Mouse (Mus musculus) adrenal gland, postnatal 25 days (tissue): ENCODE results near the gene Atp6v0a2. TPM values are rescaled to one million over a fixed set of nuclear protein-coding genes. Genes with fewer than 3 reads are reported as not detected.

Experiments used
- DNase-seq: peaks from one replicate; pipeline ENCODE4 v3.0.0; 2021; ENCODE audit warnings: mixed read lengths
- total RNA-seq: library from RNA; stranded (reverse); gene quantifications from 2 replicates; pipeline ENCODE4 v1.2.3, GENCODE M21; 2021

The Atp6v0a2 gene
- total RNA-seq, 1 experiment from 2014 or later = 83.7 TPM

DNA sequence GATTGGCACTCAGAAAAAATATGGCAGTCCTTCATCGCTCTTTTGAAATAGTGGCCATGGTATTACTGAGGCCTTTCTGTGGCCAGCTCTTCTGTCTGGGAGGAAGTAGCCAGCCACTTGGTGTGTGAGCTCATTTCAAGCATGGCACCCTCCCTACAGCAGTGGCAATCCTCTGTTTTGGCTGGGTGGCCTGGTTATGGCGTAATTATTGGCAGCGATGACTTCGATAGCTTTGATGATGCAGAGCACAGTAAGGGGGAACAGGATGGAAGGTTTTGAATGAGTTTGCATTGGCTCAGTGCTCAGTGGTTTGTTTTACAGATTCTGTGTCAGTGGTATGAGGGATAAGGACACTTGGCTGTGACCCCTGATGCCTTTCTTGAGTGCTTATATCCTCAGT, 8.3 kb downstream of the Atp6v0a2 start:
- no peak for DNase-seq

DNA sequence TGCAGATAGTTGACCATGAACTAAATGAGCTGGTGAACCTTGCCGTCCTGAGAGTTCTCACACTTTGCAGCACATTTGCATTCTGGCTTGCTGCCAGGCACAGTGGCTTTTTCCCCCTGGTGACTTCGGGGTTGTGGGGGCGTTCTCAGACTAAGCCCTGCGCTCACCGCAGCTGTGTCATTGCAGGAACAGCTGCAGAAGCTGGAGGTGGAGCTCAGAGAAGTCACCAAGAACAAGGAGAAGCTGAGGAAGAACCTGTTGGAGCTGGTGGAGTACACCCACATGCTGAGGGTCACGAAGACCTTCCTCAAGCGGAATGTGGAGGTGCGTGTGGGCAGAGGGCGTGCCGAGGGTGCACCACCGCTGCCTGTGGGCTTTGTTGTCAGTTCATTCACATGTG, 8.9 kb downstream of the Atp6v0a2 start:
- DNase-seq = no peak

DNA sequence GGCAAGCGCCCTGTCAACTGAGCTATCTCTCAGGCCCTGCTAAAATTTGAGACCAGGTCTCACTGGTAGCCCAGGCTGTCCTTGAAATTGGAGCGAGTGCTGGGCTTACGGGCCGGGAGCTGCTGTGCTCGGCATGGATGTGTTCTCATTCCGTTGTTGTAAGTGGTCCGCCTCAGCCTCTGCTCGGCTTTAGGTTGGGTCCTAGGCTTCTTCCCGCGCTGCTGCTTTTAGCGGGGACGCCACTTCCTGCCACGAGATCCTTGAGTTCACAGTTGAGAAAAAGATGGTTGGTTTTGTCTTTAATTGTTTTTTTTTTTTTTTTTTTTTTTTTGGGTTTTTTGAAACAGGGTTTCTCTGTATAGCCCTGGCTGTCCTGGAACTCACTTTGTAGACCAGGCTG, 9.5 kb downstream of the Atp6v0a2 start:
- DNase-seq = no peak

DNA sequence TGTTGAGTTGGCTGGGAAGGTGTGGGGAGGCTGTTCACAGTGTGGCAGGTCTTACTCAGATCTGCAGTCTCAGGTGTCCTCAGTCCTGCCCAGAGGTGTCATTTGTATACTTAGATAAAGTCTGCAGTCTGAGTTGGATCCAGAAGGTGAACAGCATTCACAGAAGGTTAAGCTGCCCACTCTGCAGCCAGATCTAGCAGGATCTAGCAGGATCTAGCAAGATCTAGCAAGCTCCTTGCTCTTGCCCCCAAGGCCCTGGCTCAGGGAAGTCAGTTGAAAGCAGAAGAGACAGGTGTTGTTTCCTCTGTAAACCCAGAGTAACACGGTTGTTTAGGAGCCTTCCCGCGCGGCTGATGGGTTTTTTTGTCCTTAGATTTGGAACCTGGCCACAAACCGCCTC, 85.4 kb downstream of the Atp6v0a2 start:
- no peak for DNase-seq

DNA sequence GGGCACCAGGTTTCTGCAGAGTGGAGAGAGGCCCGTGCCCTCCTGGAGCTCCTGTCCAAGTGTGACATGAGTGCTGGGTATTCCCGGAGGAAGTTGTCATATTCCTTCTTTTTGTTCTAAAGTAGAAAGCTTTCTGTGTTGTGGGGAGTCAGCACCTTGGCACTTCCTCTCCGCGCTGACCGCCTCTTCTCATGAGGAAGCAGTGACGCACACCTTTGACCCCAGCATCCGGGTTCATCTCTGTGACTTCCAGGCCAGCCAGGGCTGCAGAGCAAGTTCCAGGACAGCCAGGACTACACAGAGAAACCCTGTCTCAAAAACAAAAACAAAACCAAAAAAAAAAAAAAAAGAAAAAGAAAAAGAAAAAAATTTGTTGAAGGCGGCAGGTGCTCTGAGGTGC, 86.8 kb downstream of the Atp6v0a2 start:
- peak; percentile 51 for DNase-seq

- no peak for DNase-seq
These were observed 89.6 kb downstream of the Atp6v0a2 start for GRCm38 (mm10) chr5:124717969-124718368.

DNA sequence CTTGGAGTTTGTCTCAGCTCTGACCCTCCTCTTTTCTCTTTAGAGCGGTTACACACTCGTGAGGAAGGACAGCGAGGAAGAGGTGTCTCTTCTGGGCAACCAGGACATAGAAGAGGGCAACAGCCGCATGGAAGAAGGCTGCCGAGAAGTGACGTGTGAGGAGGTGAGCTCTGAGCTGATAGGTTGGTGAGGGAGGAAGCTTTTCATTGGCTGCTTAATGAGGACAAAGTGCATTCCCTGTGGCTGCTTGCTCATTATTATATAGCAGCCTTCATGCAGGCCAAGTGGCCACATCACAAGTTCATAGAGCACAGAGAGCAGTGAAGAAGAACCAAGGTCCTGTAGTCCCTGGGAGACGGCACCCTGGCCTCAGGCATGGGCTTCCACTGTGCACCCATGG, 90.0 kb downstream of the Atp6v0a2 start:
- DNase-seq = no peak

DNA sequence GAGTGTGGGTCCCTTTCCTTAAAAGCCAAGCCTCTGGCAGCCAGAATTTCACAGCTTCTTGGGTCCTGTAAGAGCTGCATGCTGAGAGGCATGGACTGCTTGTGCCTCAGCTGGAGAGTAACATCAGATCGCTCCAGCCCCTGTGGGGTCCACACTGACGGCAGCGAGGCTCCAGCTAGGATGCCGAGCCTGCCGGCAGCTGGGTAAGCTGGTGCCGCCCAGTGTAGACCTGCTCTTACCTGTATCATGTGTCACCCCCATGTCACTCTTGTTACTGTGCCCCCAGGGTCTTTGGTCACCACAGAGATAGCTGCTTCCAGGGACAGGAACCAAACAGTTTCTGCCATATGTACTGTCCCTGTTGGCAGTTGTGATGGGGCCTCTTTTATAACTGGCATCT, 94.7 kb downstream of the Atp6v0a2 start:
- DNase-seq = no peak

DNA sequence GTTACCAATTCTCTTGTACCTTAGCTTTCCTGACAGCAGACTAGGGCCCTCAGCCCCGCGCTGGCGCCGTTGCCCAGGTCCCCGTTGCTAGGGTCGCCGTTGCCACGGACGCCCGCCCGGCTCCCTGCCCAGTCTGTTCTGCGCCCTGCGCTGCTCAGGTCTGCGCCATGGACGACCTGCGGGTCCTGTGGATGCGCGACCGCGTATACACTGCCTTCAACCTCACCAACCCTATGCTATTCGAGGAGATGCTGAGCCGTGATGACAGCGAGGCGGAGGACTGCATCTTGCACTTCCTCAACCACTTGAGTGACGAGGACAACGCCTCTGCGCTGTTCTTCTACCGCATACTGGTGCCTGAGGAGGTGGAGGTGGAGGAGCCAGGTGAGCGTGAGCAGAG, 96.6 kb downstream of the Atp6v0a2 start, which contains the start of gene Dnah10:
Gene Dnah10, plus strand, starts transcription at position 89 of the 400 bp plus-strand sequence.
- DNase-seq = no peak

GRCm38 (mm10) chr5:124729662-124730206, 101.4 kb downstream of the Atp6v0a2 start:
- DNase-seq = no peak

DNA sequence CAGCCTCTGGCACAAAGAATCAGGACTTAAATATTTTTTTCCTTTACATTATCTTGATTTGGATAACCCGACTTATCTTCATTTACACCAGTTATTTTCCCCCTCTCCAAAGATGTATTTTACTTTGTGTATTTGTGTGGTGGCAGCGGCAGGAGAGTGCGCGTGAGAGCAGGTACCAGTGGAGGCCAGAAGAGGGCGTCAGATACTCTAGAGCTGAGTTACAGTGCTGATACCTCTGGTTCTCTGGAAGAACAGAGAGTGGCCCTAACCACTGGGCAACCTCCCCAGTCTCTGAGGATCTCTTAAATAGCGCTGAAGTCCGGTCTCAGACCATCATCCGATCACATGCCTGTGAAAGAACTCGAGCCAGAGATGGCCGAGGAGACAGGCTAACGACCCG, 105.6 kb downstream of the Atp6v0a2 start:
- DNase-seq = no peak

DNA sequence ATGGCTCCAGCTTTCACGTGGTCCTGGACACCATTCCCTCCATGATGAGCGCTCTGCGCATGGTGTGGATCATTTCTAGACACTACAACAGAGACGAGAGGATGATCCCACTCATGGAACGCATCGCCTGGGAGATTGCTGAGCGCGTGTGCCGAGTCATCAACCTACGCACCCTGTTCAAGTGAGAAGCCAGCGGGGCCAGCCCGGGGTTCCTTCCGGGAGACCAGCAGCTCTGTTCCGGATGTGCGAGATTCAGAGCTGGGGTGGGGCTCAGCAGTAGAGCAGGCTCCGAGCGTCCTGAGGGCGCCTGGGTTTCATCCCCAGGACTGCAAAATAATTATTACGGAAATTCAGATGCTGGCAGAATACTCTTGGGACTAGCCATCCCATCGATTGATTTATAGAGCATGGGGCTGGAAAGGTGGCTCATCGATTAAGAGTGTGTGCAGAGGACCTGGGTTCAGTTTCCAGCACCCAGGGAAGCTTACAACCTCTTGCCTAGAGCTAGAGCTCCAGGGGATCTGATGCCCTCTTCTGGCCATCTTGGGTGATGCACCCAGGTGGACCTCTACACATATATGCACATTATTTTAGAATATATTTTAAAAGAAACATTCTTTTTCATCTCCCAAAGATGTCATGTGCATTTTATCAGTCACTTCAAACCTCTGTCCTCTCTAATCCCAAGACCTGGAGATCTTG, 113.7 kb downstream of the Atp6v0a2 start:
- DNase-seq = no peak

- DNase-seq = no peak
These were observed 115.5 kb downstream of the Atp6v0a2 start for GRCm38 (mm10) chr5:124743841-124744240.

- no peak for DNase-seq
These were observed 117.8 kb downstream of the Atp6v0a2 start for GRCm38 (mm10) chr5:124746220-124746619.

DNA sequence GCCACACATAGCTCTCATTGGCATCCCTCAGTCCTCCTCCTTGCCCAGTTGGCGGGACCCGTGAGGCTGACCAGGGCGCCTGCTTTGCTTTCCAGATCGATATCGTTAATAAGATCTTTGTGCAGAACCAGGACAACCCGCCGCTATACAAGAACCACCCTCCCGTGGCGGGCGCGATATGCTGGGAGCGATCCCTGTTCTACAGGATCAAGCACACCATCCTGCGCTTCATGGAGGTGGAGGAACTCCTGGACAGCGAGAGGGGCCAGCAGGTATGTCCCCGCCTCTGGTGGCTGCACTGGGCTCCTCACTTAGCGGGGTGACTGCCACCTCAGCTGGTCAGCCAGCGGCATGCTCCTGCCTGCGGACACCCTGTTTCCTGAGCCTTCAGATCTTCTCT, 119.9 kb downstream of the Atp6v0a2 start:
- no peak for DNase-seq

GRCm38 (mm10) chr5:124751656-124752055, 123.3 kb downstream of the Atp6v0a2 start:
- DNase-seq = peak; percentile 42

DNA sequence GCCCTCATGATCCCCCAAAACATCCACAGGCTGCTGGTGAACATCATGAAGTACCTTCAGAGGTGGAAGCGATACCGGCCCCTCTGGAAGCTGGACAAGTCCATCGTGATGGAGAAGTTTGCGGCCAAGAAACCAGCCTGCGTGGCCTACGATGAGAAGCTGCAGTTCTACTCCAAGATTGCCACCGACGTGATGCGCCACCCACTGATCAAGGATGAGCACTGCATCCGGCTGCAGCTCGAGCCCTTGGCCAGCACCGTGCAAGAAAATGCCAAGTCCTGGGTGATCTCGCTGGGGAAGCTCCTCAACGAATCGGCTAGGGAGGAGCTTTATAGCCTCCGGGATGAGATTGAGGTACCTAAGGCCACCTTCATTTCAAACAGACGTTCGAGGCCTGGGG, 132.6 kb downstream of the Atp6v0a2 start:
- peak; percentile 24 for DNase-seq

GRCm38 (mm10) chr5:124761787-124762186, 133.4 kb downstream of the Atp6v0a2 start:
- DNase-seq = no peak

Other genes with a start within 250 kb of the Atp6v0a2 start
- gene Sbno1, start 202.6 kb upstream of the Atp6v0a2 start, total RNA-seq = 91.4 and 104 TPM in 2 replicates
- gene Kmt5a, start 188.6 kb upstream of the Atp6v0a2 start, total RNA-seq = 216 and 296 TPM in 2 replicates
- gene Rilpl2, start 150.2 kb upstream of the Atp6v0a2 start, total RNA-seq = 27.0 TPM in 2 replicates
- gene Snrnp35, start 145.4 kb upstream of the Atp6v0a2 start, total RNA-seq = 20.7 TPM in 2 replicates
- 15.1 and 17.7 TPM in 2 replicates for gene Rilpl1, start 97.2 kb upstream of the Atp6v0a2 start, total RNA-seq
- 186 and 197 TPM in 2 replicates for gene Tmed2, start 87.9 kb upstream of the Atp6v0a2 start, total RNA-seq
- 14.8 and 15.5 TPM in 2 replicates for gene Ddx55, start 75.7 kb upstream of the Atp6v0a2 start, total RNA-seq
- 42.1 and 48.3 TPM in 2 replicates for gene Eif2b1, start 49.4 kb upstream of the Atp6v0a2 start, total RNA-seq
- 34.5 and 46.1 TPM in 2 replicates for gene Gtf2h3, start 49.4 kb upstream of the Atp6v0a2 start, total RNA-seq
- 3.2 and 3.4 TPM in 2 replicates for gene Dnah10, start 96.5 kb downstream of the Atp6v0a2 start, total RNA-seq
- 5.2 TPM in 2 replicates for gene Ccdc92, start 233.8 kb downstream of the Atp6v0a2 start, total RNA-seq
- 50.1 and 52.9 TPM in 2 replicates for gene Zfp664, start 234.1 kb downstream of the Atp6v0a2 start, total RNA-seq